Mouse (Mus musculus): ENCODE results near the gene Parva.

DNA sequence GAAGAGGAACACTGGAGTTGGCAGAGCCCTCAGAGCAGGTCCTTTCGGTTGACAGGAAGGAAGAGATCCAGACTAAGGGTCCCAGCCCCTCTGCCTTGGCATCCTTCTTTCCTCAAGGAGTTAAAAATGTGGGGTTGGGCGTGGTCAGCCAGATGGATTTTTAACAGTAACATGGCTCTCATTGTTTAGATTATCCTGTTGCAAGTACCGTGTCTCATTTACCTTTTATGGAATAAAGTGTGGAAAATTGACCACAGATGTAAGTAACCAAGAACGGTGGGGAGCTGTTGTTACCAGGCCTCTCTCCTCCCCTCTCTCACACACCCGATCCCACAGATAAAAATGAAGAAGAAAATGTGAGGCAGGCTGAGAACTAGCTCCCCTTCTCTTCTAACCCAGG lies 75.5 kb downstream of the Parva start:
- TF ChIP-seq CTCF (IDR thresholded peaks at IDR 0.05) (no peak), EP300 (IDR thresholded peaks at IDR 0.05) (peak; percentile 21; the same call in 1 of the 2 replicates)
